In the genomic region with DNA sequence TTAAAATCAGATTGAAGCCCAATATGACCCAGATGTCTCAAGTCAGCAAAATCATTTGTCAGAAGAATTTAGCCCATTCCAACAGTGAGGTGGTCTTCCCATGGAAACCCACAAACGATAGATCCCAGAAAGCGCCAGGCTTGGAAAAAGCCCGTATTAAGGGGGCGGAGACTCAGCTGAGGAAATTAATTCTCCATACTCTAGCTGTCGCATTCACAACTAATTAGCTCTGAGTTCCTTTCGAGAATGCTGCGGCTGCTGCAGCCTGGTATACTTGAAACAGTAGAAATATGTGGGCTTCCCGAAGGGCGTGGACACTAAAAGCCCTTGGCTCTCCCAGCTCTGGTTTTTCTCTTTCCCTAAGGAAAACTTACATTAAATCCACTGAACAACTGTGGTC, we compare ENCODE assay signal across 19 mouse cellular contexts.
"Had no signal": no experiment of that assay in that cellular context is flagged by ENCODE, and none has a peak within 500 bp of the region (broad histone marks: within the 10 kb centered on the region; RNA-seq: fewer than 3 reads in every experiment).

No protein-coding gene starts in this region.

- H3K9me3 ChIP-seq: midbrain, embryonic 12.5 days; neural tube, embryonic 15.5 days had no signal

- DNase-seq: lung, adult 18-20 months; lung, embryonic 14.5 days; lung, postnatal 10 days; lung, postnatal 4 days; midbrain, embryonic 14.5 days; retina, postnatal 1 day; right cerebral cortex, adult 18-20 months; right cerebral cortex, postnatal 25 days; right cerebral cortex, postnatal 4 days; spleen, adult 18-20 months; thymus, adult 18-20 months; thymus, postnatal 14 days; thymus, postnatal 4 days had no signal

- H3K4me3 ChIP-seq: midbrain, embryonic 10.5 days; midbrain, embryonic 12.5 days; myocyte; neural tube, embryonic 13.5 days; neural tube, embryonic 15.5 days had no signal

- H3K4me2 ChIP-seq: lung, embryonic 14.5 days; midbrain, embryonic 12.5 days; neural tube, embryonic 13.5 days; neural tube, embryonic 15.5 days had no signal

- H3K27ac ChIP-seq: midbrain, embryonic 10.5 days; midbrain, embryonic 12.5 days; neural tube, embryonic 13.5 days; neural tube, embryonic 15.5 days had no signal

- H3K36me3 ChIP-seq: midbrain, embryonic 10.5 days; midbrain, embryonic 12.5 days; neural tube, embryonic 13.5 days; neural tube, embryonic 15.5 days had no signal

- H3K4me1 ChIP-seq: midbrain, embryonic 12.5 days; neural tube, embryonic 13.5 days; neural tube, embryonic 15.5 days had no signal

- H3K27me3 ChIP-seq: midbrain, embryonic 12.5 days; neural tube, embryonic 13.5 days; neural tube, embryonic 15.5 days had no signal

- ATAC-seq: midbrain, embryonic 16.5 days had no signal

- H3K9ac ChIP-seq: lung, embryonic 14.5 days; midbrain, embryonic 12.5 days; neural tube, embryonic 13.5 days; neural tube, embryonic 15.5 days had no signal
